Mouse (Mus musculus) heart, embryonic 11.5 days (tissue): ENCODE results near the gene Six5. TPM values are rescaled to one million over a fixed set of nuclear protein-coding genes. Genes with fewer than 3 reads are reported as not detected.

Experiments
- ATAC-seq: fragments of 200-750 bp; cut with Nextera tagmentation; replicated peaks from 2 replicates; pipeline ENCODE4 v1.8.0; 2017; ENCODE audit warnings: moderate library complexity; ENCODE audit not compliant: insufficient number of reproducible peaks, low FRiP score, low TSS enrichment
- H3K27ac ChIP-seq: fragments of 300-500 bp; sonication (generic); 2 replicates; pipeline ENCODE4 v1.5.1; 2014; ENCODE audit warnings: mild to moderate bottlenecking, low read depth, low read length
- H3K27me3 ChIP-seq: fragments of 300-500 bp; sonication (generic); 2 replicates; pipeline ENCODE4 v1.6.1; 2014; ENCODE audit warnings: mild to moderate bottlenecking, low read length, mixed read lengths; ENCODE audit not compliant: control insufficient read depth, insufficient read depth
- H3K36me3 ChIP-seq: fragments of 300-500 bp; sonication (generic); 2 replicates; pipeline ENCODE4 v1.6.1; 2014; ENCODE audit warnings: mild to moderate bottlenecking, low read length, moderate library complexity, mixed read lengths; ENCODE audit not compliant: control insufficient read depth, insufficient read depth
- H3K4me1 ChIP-seq: fragments of 300-500 bp; sonication (generic); 2 replicates; pipeline ENCODE4 v1.6.1; 2014; ENCODE audit warnings: low read length; ENCODE audit not compliant: control insufficient read depth, insufficient read depth
- H3K4me2 ChIP-seq: fragments of 300-500 bp; sonication (generic); 2 replicates; pipeline ENCODE4 v1.6.1; 2014; ENCODE audit warnings: mild to moderate bottlenecking, moderate library complexity
- H3K4me3 ChIP-seq: fragments of 300-500 bp; sonication (generic); 2 replicates; pipeline ENCODE4 v1.5.1; 2014; ENCODE audit warnings: low read depth, low read length
- H3K9ac ChIP-seq: fragments of 300-500 bp; sonication (generic); 2 replicates; pipeline ENCODE4 v1.6.1; 2014; ENCODE audit warnings: mild to moderate bottlenecking, low read depth, low read length, moderate library complexity
- H3K9me3 ChIP-seq: fragments of 300-500 bp; sonication (generic); replicated peaks from 2 replicates; pipeline ENCODE4 v1.6.1; 2016; ENCODE audit warnings: low read length; ENCODE audit not compliant: control insufficient read depth
- WGBS: fragments of 180-500 bp; shearing (Covaris S2); extraction: QIAGEN DNeasy Blood & Tissue Kit; methylation state at CpG from one replicate; pipeline ENCODE4 v1.1.7; 2014; ENCODE audit not compliant: insufficient replicate concordance; 5-methylcytosine and 5-hydroxymethylcytosine counted together
- polyA plus RNA-seq: library from polyadenylated mRNA; unstranded; fragments of >200 nt; fragmentation: Nextera tagmentation; extraction: Ambion mirVana; gene quantifications from 2 replicates; pipeline ENCODE4 v1.2.1, GENCODE M21; 2014

Gene Six5
- 6.6 and 6.9 TPM in 2 replicates for polyA plus RNA-seq

DNA sequence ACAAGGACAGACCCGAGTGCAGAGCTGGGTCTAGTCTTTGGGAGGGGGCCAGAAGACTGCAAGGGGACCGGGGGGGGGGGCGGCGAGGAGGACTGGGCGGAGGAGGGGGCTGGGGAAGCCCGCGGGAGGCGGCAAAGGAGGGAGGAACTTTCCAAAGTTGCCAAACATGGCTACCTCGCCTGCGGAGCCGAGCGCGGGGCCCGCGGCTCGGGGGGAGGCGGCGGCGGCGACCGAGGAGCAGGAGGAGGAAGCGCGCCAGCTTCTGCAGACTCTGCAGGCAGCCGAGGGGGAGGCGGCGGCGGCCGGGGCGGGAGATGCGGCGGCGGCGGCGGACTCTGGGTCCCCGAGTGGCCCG lies at the start of gene Six5:
Six5 (plus strand) TSS at position 124 of the 355 bp plus-strand sequence.
- Histone ChIP-seq H3K27ac (peak within 1 kb of the TSS; percentile 98), H3K4me2 (peak within 1 kb of the TSS; percentile 96), H3K4me1 (peaks cover 37% of the 10 kb centered on the region), H3K9ac (peak within 1 kb of the TSS; percentile 92), H3K27me3 (peaks cover 6% of the 10 kb centered on the region; the same call in 1 of the 2 replicates), H3K9me3 (no peaks in the 10 kb centered on the region), H3K36me3 (0 out of 2 replicates have a peak, but pooled peaks cover 8% of the 10 kb centered on the region), H3K4me3 (peak within 1 kb of the TSS; percentile 78)
- peak; percentile 7; the same call in 1 of the 2 replicates for ATAC-seq
- WGBS = under 1% methylated on average over 27 of the region's 36 CpGs

GRCm38 (mm10) chr7:19044616-19045015 lies 49.8 kb upstream of the Six5 start:
- no peak for ATAC-seq
- no peak overlapping the region for H3K4me2 ChIP-seq
- no peak overlapping the region for H3K9ac ChIP-seq
- no peaks in the 10 kb centered on the region for H3K4me1 ChIP-seq
- peaks cover 77% of the 10 kb centered on the region for H3K36me3 ChIP-seq
- no peak overlapping the region for H3K27ac ChIP-seq
- no peak overlapping the region for H3K4me3 ChIP-seq
- H3K9me3 ChIP-seq = no peaks in the 10 kb centered on the region
- 95% methylated on average over 6 of the region's 6 CpGs for WGBS
- no peaks in the 10 kb centered on the region for H3K27me3 ChIP-seq

GRCm38 (mm10) chr7:19046286-19047069 lies 47.9 kb upstream of the Six5 start:
- H3K36me3 ChIP-seq = peaks cover 69% of the 10 kb centered on the region
- no peak for ATAC-seq
- 85% methylated on average over 11 of the region's 11 CpGs for WGBS

DNA sequence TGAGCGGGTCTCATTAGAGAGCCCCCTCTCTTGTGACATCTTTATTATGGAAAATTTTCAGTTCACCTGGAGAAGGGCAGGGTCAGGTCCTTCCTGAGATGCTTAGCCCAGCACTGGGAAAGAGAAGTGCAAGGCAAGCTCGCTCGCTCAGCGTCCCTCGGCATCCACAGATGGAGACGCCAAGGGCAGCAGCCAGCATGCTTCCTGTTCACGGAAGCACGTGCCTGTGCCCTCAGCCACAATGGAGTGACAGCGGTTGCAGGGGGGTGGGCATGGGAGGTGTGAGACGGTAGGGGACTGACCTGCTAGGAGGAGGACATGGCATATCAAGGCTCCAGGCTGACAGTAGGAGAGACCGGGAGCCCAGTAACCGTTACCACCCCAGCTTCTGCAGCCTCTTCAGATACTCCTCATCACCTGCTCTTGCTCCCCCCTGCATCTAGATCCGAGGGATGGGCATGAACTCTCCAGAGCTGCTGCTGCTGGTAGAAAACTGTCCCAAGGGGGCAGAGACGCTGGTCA lies 46.3 kb upstream of the Six5 start:
- Histone ChIP-seq H3K4me3 (no peak overlapping the region), H3K4me1 (no peaks in the 10 kb centered on the region), H3K9me3 (no peaks in the 10 kb centered on the region), H3K27ac (no peak overlapping the region), H3K9ac (no peak overlapping the region), H3K27me3 (no peaks in the 10 kb centered on the region), H3K36me3 (peaks cover 59% of the 10 kb centered on the region), H3K4me2 (no peak overlapping the region)
- 86% methylated on average over 14 of the region's 14 CpGs for WGBS
- ATAC-seq = no peak

More at GRCm38 (mm10) chr7:19046286-19047069, 47.9 kb upstream of the Six5 start:
- Histone ChIP-seq H3K4me2 (no peak overlapping the region), H3K9ac (no peak overlapping the region), H3K27ac (no peak overlapping the region), H3K9me3 (no peaks in the 10 kb centered on the region), H3K27me3 (no peaks in the 10 kb centered on the region), H3K4me1 (no peaks in the 10 kb centered on the region), H3K4me3 (no peak overlapping the region)

GRCm38 (mm10) chr7:19049252-19049651 lies 45.1 kb upstream of the Six5 start:
- WGBS = 86% methylated on average over 5 of the region's 5 CpGs
- no peaks in the 10 kb centered on the region for H3K27me3 ChIP-seq
- H3K36me3 ChIP-seq = peaks cover 53% of the 10 kb centered on the region
- H3K9ac ChIP-seq = no peak overlapping the region
- ATAC-seq = no peak
- H3K4me3 ChIP-seq = no peak overlapping the region
- no peaks in the 10 kb centered on the region for H3K9me3 ChIP-seq
- no peak overlapping the region for H3K4me2 ChIP-seq
- H3K4me1 ChIP-seq = 0 out of 2 replicates have a peak, but pooled peaks cover 3% of the 10 kb centered on the region
- H3K27ac ChIP-seq = no peak overlapping the region

DNA sequence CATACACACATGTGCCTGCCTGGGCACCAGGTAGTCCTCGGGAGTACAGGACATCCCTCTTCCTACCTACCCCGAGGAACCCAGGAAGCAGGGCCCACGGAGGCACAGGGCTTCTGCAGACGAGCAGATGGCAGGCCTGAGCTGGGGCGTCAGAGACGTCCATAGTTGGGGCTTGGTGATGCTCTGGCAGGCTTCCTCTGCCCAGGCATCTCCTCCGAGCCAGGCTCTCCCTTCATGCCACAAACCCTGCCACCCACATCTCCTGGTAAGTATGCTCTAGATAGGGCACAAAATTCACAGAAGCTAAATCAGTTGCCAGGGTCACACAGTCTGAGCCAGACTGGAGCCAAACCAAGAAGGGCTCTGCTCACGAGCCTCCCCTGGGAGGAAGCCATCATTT lies 44.2 kb upstream of the Six5 start:
- no peak overlapping the region for H3K4me2 ChIP-seq
- no peaks in the 10 kb centered on the region for H3K27me3 ChIP-seq
- 0 out of 2 replicates have a peak, but pooled peaks cover 3% of the 10 kb centered on the region for H3K4me1 ChIP-seq
- peaks cover 44% of the 10 kb centered on the region for H3K36me3 ChIP-seq
- WGBS = 87% methylated on average over 8 of the region's 8 CpGs
- H3K27ac ChIP-seq = no peak overlapping the region
- H3K9ac ChIP-seq = no peak overlapping the region
- no peak for ATAC-seq
- H3K9me3 ChIP-seq = no peaks in the 10 kb centered on the region
- H3K4me3 ChIP-seq = no peak overlapping the region

- Histone ChIP-seq H3K27me3 (no peaks in the 10 kb centered on the region), H3K4me1 (0 out of 2 replicates have a peak, but pooled peaks cover 3% of the 10 kb centered on the region), H3K4me3 (no peak overlapping the region), H3K27ac (no peak overlapping the region), H3K4me2 (no peak overlapping the region), H3K9ac (no peak overlapping the region), H3K36me3 (peaks cover 34% of the 10 kb centered on the region), H3K9me3 (no peaks in the 10 kb centered on the region)
- WGBS = 59% methylated on average over 4 of the region's 4 CpGs
- ATAC-seq = no peak
Observed at GRCm38 (mm10) chr7:19051161-19051560, 43.2 kb upstream of the Six5 start.

GRCm38 (mm10) chr7:19052345-19053135 lies 41.9 kb upstream of the Six5 start:
- Histone ChIP-seq H3K4me1 (0 out of 2 replicates have a peak, but pooled peaks cover 3% of the 10 kb centered on the region), H3K9me3 (no peaks in the 10 kb centered on the region), H3K9ac (no peak overlapping the region), H3K36me3 (peaks cover 22% of the 10 kb centered on the region), H3K4me2 (no peak overlapping the region), H3K4me3 (no peak overlapping the region), H3K27ac (no peak overlapping the region), H3K27me3 (no peaks in the 10 kb centered on the region)
- ATAC-seq = no peak
- WGBS = 87% methylated on average over 15 of the region's 15 CpGs
